Mouse (Mus musculus) embryonic facial prominence, embryonic 12.5 days (tissue): ENCODE data around the gene Olfr684. TPM values are rescaled to one million over a fixed set of nuclear protein-coding genes. Genes with fewer than 3 reads are reported as not detected.

Experiments
- ATAC-seq: fragments of 200-750 bp; cut with Nextera tagmentation; 2 replicates; pipeline ENCODE4 v1.8.0; 2017; ENCODE audit not compliant: insufficient number of reproducible peaks, insufficient read depth, low FRiP score, low TSS enrichment
- H3K27ac ChIP-seq: fragments of 300-500 bp; sonication (generic); 2 replicates; pipeline ENCODE4 v1.5.1; 2016; ENCODE audit warnings: mild to moderate bottlenecking
- H3K27me3 ChIP-seq: fragments of 300-500 bp; sonication (generic); 2 replicates; pipeline ENCODE4 v1.6.1; 2016; ENCODE audit warnings: mild to moderate bottlenecking, moderate library complexity
- H3K36me3 ChIP-seq: fragments of 300-500 bp; sonication (generic); 2 replicates; pipeline ENCODE4 v1.6.1; 2016; ENCODE audit warnings: mild to moderate bottlenecking
- H3K4me1 ChIP-seq: fragments of 300-500 bp; sonication (generic); 2 replicates; pipeline ENCODE4 v1.6.1; 2016
- H3K4me2 ChIP-seq: fragments of 300-500 bp; sonication (generic); replicated peaks from 2 replicates; pipeline ENCODE4 v1.6.1; 2016; ENCODE audit warnings: mild to moderate bottlenecking, moderate library complexity
- H3K4me3 ChIP-seq: fragments of 300-500 bp; sonication (generic); 2 replicates; pipeline ENCODE4 v1.5.1; 2016; ENCODE audit warnings: mild to moderate bottlenecking
- H3K9ac ChIP-seq: fragments of 300-500 bp; sonication (generic); 2 replicates; pipeline ENCODE4 v1.6.1; 2016; ENCODE audit warnings: mild to moderate bottlenecking, moderate library complexity
- H3K9me3 ChIP-seq: fragments of 300-500 bp; sonication (generic); 2 replicates; pipeline ENCODE4 v1.6.1; 2016; ENCODE audit warnings: mild to moderate bottlenecking, moderate library complexity
- WGBS: fragments of 180-500 bp; shearing (Covaris S2); methylation state at CpG from one replicate; pipeline ENCODE4 v1.1.7; 2016; 5-methylcytosine and 5-hydroxymethylcytosine counted together
- polyA plus RNA-seq: library from polyadenylated mRNA; unstranded; fragments of >200 nt; fragmentation: Nextera tagmentation; extraction: Ambion mirVana; gene quantifications from 2 replicates; pipeline ENCODE4 v1.2.1, GENCODE M21; 2016

The Olfr684 gene
- polyA plus RNA-seq: not detected in 2 replicates

GRCm38 (mm10) chr7:105163553-105163952, at the start of gene Olfr684:
Olfr684 (minus strand) TSS chr7:105163653.
- Histone ChIP-seq H3K9me3 (no peaks in the 10 kb centered on the region), H3K27ac (no peak within 1 kb of the TSS), H3K36me3 (no peaks in the 10 kb centered on the region), H3K4me1 (no peaks in the 10 kb centered on the region), H3K27me3 (no peaks in the 10 kb centered on the region), H3K4me3 (no peak within 1 kb of the TSS), H3K4me2 (no peak within 1 kb of the TSS), H3K9ac (no peak within 1 kb of the TSS)
- no peak for ATAC-seq
- 65% methylated on average over 1 of the region's 1 CpGs for WGBS

- Histone ChIP-seq H3K9me3 (no peaks in the 10 kb centered on the region), H3K4me1 (no peaks in the 10 kb centered on the region), H3K4me3 (no peak within 1 kb of the TSS), H3K4me2 (no peak within 1 kb of the TSS), H3K27ac (no peak within 1 kb of the TSS), H3K9ac (no peak within 1 kb of the TSS), H3K36me3 (no peaks in the 10 kb centered on the region), H3K27me3 (no peaks in the 10 kb centered on the region)
- no peak for ATAC-seq
These were observed 43.9 kb upstream of the Olfr684 start, which contains the start of gene Olfr686 for GRCm38 (mm10) chr7:105207385-105207784. Olfr686 (minus strand) TSS chr7:105207485.

- WGBS: 83% methylated on average over 1 of the region's 1 CpGs
- Histone ChIP-seq H3K9me3 (no peaks in the 10 kb centered on the region), H3K9ac (no peak within 1 kb of the TSS), H3K4me2 (no peak within 1 kb of the TSS), H3K36me3 (no peaks in the 10 kb centered on the region), H3K27me3 (no peaks in the 10 kb centered on the region), H3K4me3 (no peak within 1 kb of the TSS), H3K4me1 (no peaks in the 10 kb centered on the region), H3K27ac (no peak within 1 kb of the TSS)
- ATAC-seq: no peak
These were observed 22.5 kb upstream of the Olfr684 start, which contains the start of gene Olfr685 for GRCm38 (mm10) chr7:105185912-105186311. Olfr685 (minus strand) TSS chr7:105186012.

GRCm38 (mm10) chr7:105170773-105171172, 7.3 kb upstream of the Olfr684 start:
- no peaks in the 10 kb centered on the region for H3K27me3 ChIP-seq
- H3K27ac ChIP-seq: no peak overlapping the region
- H3K9ac ChIP-seq: no peak overlapping the region
- H3K4me2 ChIP-seq: no peak overlapping the region
- no peak overlapping the region for H3K4me3 ChIP-seq
- no peaks in the 10 kb centered on the region for H3K36me3 ChIP-seq
- 48% methylated on average over 4 of the region's 4 CpGs for WGBS
- H3K4me1 ChIP-seq: no peaks in the 10 kb centered on the region
- H3K9me3 ChIP-seq: no peaks in the 10 kb centered on the region
- ATAC-seq: no peak

- no peak within 1 kb of the TSS for H3K4me3 ChIP-seq
- no peaks in the 10 kb centered on the region for H3K4me1 ChIP-seq
- ATAC-seq: no peak
- H3K36me3 ChIP-seq: no peaks in the 10 kb centered on the region
- H3K4me2 ChIP-seq: no peak within 1 kb of the TSS
- H3K9me3 ChIP-seq: no peaks in the 10 kb centered on the region
- H3K9ac ChIP-seq: no peak within 1 kb of the TSS
- WGBS: 54% methylated on average over 1 of the region's 1 CpGs
- no peaks in the 10 kb centered on the region for H3K27me3 ChIP-seq
- no peak within 1 kb of the TSS for H3K27ac ChIP-seq
These were observed 16.5 kb downstream of the Olfr684 start, which contains the start of gene Olfr683 for GRCm38 (mm10) chr7:105146912-105147311. Olfr683 (minus strand) TSS chr7:105147012.

- Histone ChIP-seq H3K9ac (no peak overlapping the region), H3K27me3 (no peaks in the 10 kb centered on the region), H3K4me3 (no peak overlapping the region), H3K27ac (no peak overlapping the region), H3K36me3 (no peaks in the 10 kb centered on the region), H3K4me1 (no peaks in the 10 kb centered on the region), H3K4me2 (no peak overlapping the region), H3K9me3 (no peaks in the 10 kb centered on the region)
- no peak for ATAC-seq
- WGBS: 77% methylated on average over 2 of the region's 2 CpGs
These were observed 22.2 kb downstream of the Olfr684 start for GRCm38 (mm10) chr7:105141275-105141674.

- H3K4me3 ChIP-seq: no peak within 1 kb of the TSS
- H3K27me3 ChIP-seq: no peaks in the 10 kb centered on the region
- H3K36me3 ChIP-seq: no peaks in the 10 kb centered on the region
- no peak within 1 kb of the TSS for H3K9ac ChIP-seq
- no peak within 1 kb of the TSS for H3K4me2 ChIP-seq
- ATAC-seq: no peak
- H3K4me1 ChIP-seq: no peaks in the 10 kb centered on the region
- no peak within 1 kb of the TSS for H3K27ac ChIP-seq
- no peaks in the 10 kb centered on the region for H3K9me3 ChIP-seq
These were observed 46.9 kb downstream of the Olfr684 start, which contains the start of gene Olfr681 for GRCm38 (mm10) chr7:105116536-105116935. Olfr681 (plus strand) TSS chr7:105116836.

Other genes with a start within 250 kb of the Olfr684 start
- gene Olfr667, start 242.2 kb downstream of the Olfr684 start, polyA plus RNA-seq: not detected in 2 replicates
- not detected in 2 replicates for gene Olfr668, start 235.6 kb downstream of the Olfr684 start, polyA plus RNA-seq
- gene Olfr669, start 229.4 kb downstream of the Olfr684 start, polyA plus RNA-seq: not detected in 2 replicates
- gene Olfr670, start 201.0 kb downstream of the Olfr684 start, polyA plus RNA-seq: not detected in 2 replicates
- not detected in 2 replicates for gene Olfr671, start 184.5 kb downstream of the Olfr684 start, polyA plus RNA-seq
- gene Olfr672, start 161.6 kb downstream of the Olfr684 start, polyA plus RNA-seq: not detected in 2 replicates
- gene Olfr675, start 135.2 kb downstream of the Olfr684 start, polyA plus RNA-seq: not detected in 2 replicates
- gene Olfr676, start 131.0 kb downstream of the Olfr684 start, polyA plus RNA-seq: not detected in 2 replicates
- gene Olfr677, start 112.3 kb downstream of the Olfr684 start, polyA plus RNA-seq: not detected in 2 replicates
- gene Olfr678, start 99.2 kb downstream of the Olfr684 start, polyA plus RNA-seq: not detected in 2 replicates
- not detected in 2 replicates for gene Olfr679, start 82.4 kb downstream of the Olfr684 start, polyA plus RNA-seq
- gene Olfr680-ps1, start 70.8 kb downstream of the Olfr684 start, polyA plus RNA-seq: not detected in 2 replicates
- gene Olfr681, start 46.8 kb downstream of the Olfr684 start, polyA plus RNA-seq: not detected in 2 replicates
- not detected in 2 replicates for gene Olfr683, start 16.6 kb downstream of the Olfr684 start, polyA plus RNA-seq
- gene Olfr685, start 22.4 kb upstream of the Olfr684 start, polyA plus RNA-seq: not detected in 2 replicates
- not detected in 2 replicates for gene Olfr686, start 43.8 kb upstream of the Olfr684 start, polyA plus RNA-seq
- not detected in 2 replicates for gene Olfr688, start 124.4 kb upstream of the Olfr684 start, polyA plus RNA-seq
- gene Olfr689, start 147.5 kb upstream of the Olfr684 start, polyA plus RNA-seq: not detected in 2 replicates
- gene Olfr690, start 170.5 kb upstream of the Olfr684 start, polyA plus RNA-seq: not detected in 2 replicates
- gene Olfr691, start 178.6 kb upstream of the Olfr684 start, polyA plus RNA-seq: not detected in 2 replicates
- gene Olfr692, start 204.6 kb upstream of the Olfr684 start, polyA plus RNA-seq: not detected in 2 replicates
- not detected in 2 replicates for gene Gm5901, start 211.4 kb upstream of the Olfr684 start, polyA plus RNA-seq
- 46.1 and 47.6 TPM in 2 replicates for gene Fam160a2, start 236.4 kb upstream of the Olfr684 start, polyA plus RNA-seq
- 0.08 TPM in 1 of 2 replicates, not detected in the other for gene Cnga4, start 240.9 kb upstream of the Olfr684 start, polyA plus RNA-seq